ENCODE assay signal across 9 mouse cellular contexts in genomic region chr2:60354541-60355387, GRCm38 (mm10). TPM values are rescaled to one million over a fixed set of nuclear protein-coding genes. Genes with fewer than 3 reads are reported as not detected.
A peak's percentile ranks its signal among the peaks of the same experiment; 100 is the strongest.
DNase-seq lines count a peak whose midpoint lies in the region; ATAC-seq and TF ChIP-seq lines count a peak whose summit lies in the region.
"Had no signal": no experiment of that assay in that cellular context is flagged by ENCODE, and none has a peak within 500 bp of the region (broad histone marks: within the 10 kb centered on the region; RNA-seq: fewer than 3 reads in every experiment).

No protein-coding gene starts in this region.

- H3K4me1 ChIP-seq in kidney, adult 2 months (ENCODE audit: control insufficient read depth, insufficient read depth, low read length) = no peaks in the 10 kb centered on the region
- no peaks in the 10 kb centered on the region for H3K4me1 ChIP-seq in intestine, embryonic 14.5 days (replicated peaks; ENCODE audit: control insufficient read depth, insufficient read depth, low read length)
- H3K4me1 ChIP-seq in midbrain, embryonic 14.5 days (ENCODE audit: control insufficient read depth, insufficient read depth, low read length) = no peaks in the 10 kb centered on the region

- no peak for TF ChIP-seq POLR2A in kidney, adult 2 months (IDR thresholded peaks at IDR 0.05; ENCODE audit: low read depth, low read length)

- peak overlapping the region; percentile 39 for H3K4me2 ChIP-seq in intestine, embryonic 14.5 days (ENCODE audit: low read length)
- peak overlapping the region; percentile 42 for H3K4me2 ChIP-seq in midbrain, embryonic 14.5 days (ENCODE audit: low read length)

- H3K9ac ChIP-seq in intestine, embryonic 14.5 days (ENCODE audit: low read length) = no peak overlapping the region
- no peak overlapping the region for H3K9ac ChIP-seq in midbrain, embryonic 14.5 days (replicated peaks; ENCODE audit: low read length)

- TF ChIP-seq CTCF in kidney, adult 2 months (conservative IDR thresholded peaks at IDR 0.05; ENCODE audit: insufficient read depth, insufficient read length, low read depth, low read length) = no peak

- H3K4me3 ChIP-seq in kidney, adult 2 months (ENCODE audit: insufficient read depth, low read depth, low read length) = no peak overlapping the region
- H3K4me3 ChIP-seq in intestine, embryonic 14.5 days (ENCODE audit: low read depth, low read length) = no peak overlapping the region
- H3K4me3 ChIP-seq in midbrain, embryonic 14.5 days (replicated peaks; ENCODE audit: low read depth, low read length) = no peak overlapping the region
- H3K4me3 ChIP-seq: megakaryocyte, embryonic 14.5 days had no signal

- 68% methylated on average over 18 of the region's 18 CpGs for WGBS in kidney, adult 2 months
- WGBS in intestine, embryonic 14.5 days = 68% methylated on average over 18 of the region's 18 CpGs
- WGBS in midbrain, embryonic 14.5 days = 60% methylated on average over 18 of the region's 18 CpGs

- no peaks in the 10 kb centered on the region for H3K9me3 ChIP-seq in intestine, embryonic 14.5 days (ENCODE audit: control insufficient read depth, low read length)
- no peaks in the 10 kb centered on the region for H3K9me3 ChIP-seq in midbrain, embryonic 14.5 days (ENCODE audit: control insufficient read depth, low read length)

- H3K27me3 ChIP-seq in kidney, adult 2 months (replicated peaks; ENCODE audit: control insufficient read depth, insufficient read depth, low read length) = no peaks in the 10 kb centered on the region
- H3K27me3 ChIP-seq in intestine, embryonic 14.5 days (replicated peaks; ENCODE audit: control insufficient read depth, insufficient read depth, low read length) = no peaks in the 10 kb centered on the region
- H3K27me3 ChIP-seq in midbrain, embryonic 14.5 days (ENCODE audit: control insufficient read depth, insufficient read depth, low read length) = no peaks in the 10 kb centered on the region
- H3K27me3 ChIP-seq: megakaryocyte, embryonic 14.5 days had no signal

- H3K27ac ChIP-seq in kidney, adult 2 months (ENCODE audit: insufficient read depth, low read depth, low read length) = 0 out of 2 replicates have a peak overlapping the region, but pooled peaks have one; percentile 20
- H3K27ac ChIP-seq in intestine, embryonic 14.5 days (ENCODE audit: low read depth) = no peak overlapping the region
- H3K27ac ChIP-seq in midbrain, embryonic 14.5 days (replicated peaks; ENCODE audit: low read depth, low read length) = 0 out of 2 replicates have a peak overlapping the region, but pooled peaks have one; percentile 32

- DNase-seq in kidney, adult 2 months = peak; percentile 8
- DNase-seq in kidney, adult 8-10 months = no peak
- DNase-seq in embryo, embryonic 10.5 days (ENCODE audit: low spot score) = peak; percentile 46
- DNase-seq in intestine, embryonic 14.5 days (ENCODE audit: low spot score) = no peak
- DNase-seq in midbrain, embryonic 14.5 days = peak; percentile 49
- no peak for DNase-seq in gastrocnemius, postnatal 4 days (ENCODE audit: low spot score in 2 of 2)
- no peak for DNase-seq in gastrocnemius, adult 18-20 months (ENCODE audit: low spot score)
- no peak for DNase-seq in cerebellum, adult 8-10 months

- no peak for ATAC-seq in intestine, embryonic 14.5 days (replicated peaks; ENCODE audit: low FRiP score, low TSS enrichment, low read depth)
- ATAC-seq in midbrain, embryonic 14.5 days (ENCODE audit: low FRiP score, low TSS enrichment) = 0 out of 2 replicates have a peak, but pooled peaks have one; percentile 60

- no peaks in the 10 kb centered on the region for H3K36me3 ChIP-seq in kidney, adult 2 months (ENCODE audit: control insufficient read depth, insufficient read depth, low read length)
- no peaks in the 10 kb centered on the region for H3K36me3 ChIP-seq in intestine, embryonic 14.5 days (ENCODE audit: control insufficient read depth, insufficient read depth, low read length)
- no peaks in the 10 kb centered on the region for H3K36me3 ChIP-seq in midbrain, embryonic 14.5 days (ENCODE audit: control insufficient read depth, insufficient read depth, low read length)

RNA-seq across cellular contexts. Expression of gene Ly75, which starts 28.3 kb away (rescaled TPM):
- 0.41 and 0.72 TPM in 2 replicates for polyA plus RNA-seq in kidney, adult 2 months (2012; rRNA removed)
- polyA plus RNA-seq in intestine, embryonic 14.5 days (2014; fragmentation: Nextera tagmentation; extraction: Ambion mirVana) = 1.5 and 1.6 TPM in 2 replicates
- 0.58 and 0.96 TPM in 2 replicates for polyA plus RNA-seq in midbrain, embryonic 14.5 days (2014; fragmentation: Nextera tagmentation; extraction: Ambion mirVana)
- under 1 TPM; 0.21 to 0.25 TPM for total RNA-seq in gastrocnemius, postnatal 4 days (2021)
- under 1 TPM; 0.09 to 0.14 TPM for total RNA-seq in gastrocnemius, adult 18-20 months (2021)

Comparison
In these comparisons a context has a peak if more than half of its experiments do, and no peak if none do; other contexts are left out.
1. DNase-seq: peak in kidney, adult 2 months (single experiment), embryo, embryonic 10.5 days (single experiment) and midbrain, embryonic 14.5 days (single experiment); none in kidney, adult 8-10 months (0 of 2), intestine, embryonic 14.5 days (single experiment), gastrocnemius, postnatal 4 days (0 of 2), gastrocnemius, adult 18-20 months (single experiment) and cerebellum, adult 8-10 months (single experiment).